Mouse (Mus musculus): Measurements from ENCODE around the gene Chst1. TPM values are rescaled to one million over a fixed set of nuclear protein-coding genes. Genes with fewer than 3 reads are reported as not detected.

Chst1 gene
- polyA plus RNA-seq, 1 experiment from 2014 or later: 5.2 TPM

GRCm38 (mm10) chr2:92581302-92581701 lies 18.2 kb upstream of the Chst1 start:
- H3K27ac ChIP-seq (ENCODE audit: low read length): no peak overlapping the region
- H3K36me3 ChIP-seq (ENCODE audit: insufficient read depth, low read length): no peaks in the 10 kb centered on the region
- H3K9me3 ChIP-seq (ENCODE audit: low read length): no peaks in the 10 kb centered on the region
- 78% methylated on average over 7 of the region's 7 CpGs for WGBS
- H3K4me1 ChIP-seq (ENCODE audit: insufficient read depth, low read depth, low read length): no peaks in the 10 kb centered on the region
- DNase-seq (ENCODE audit: low spot score) (no peak), ATAC-seq (no peak)
- H3K9ac ChIP-seq (replicated peaks; ENCODE audit: low read depth): no peak overlapping the region
- TF ChIP-seq CTCF (IDR thresholded peaks at IDR 0.05) (no peak), EP300 (IDR thresholded peaks at IDR 0.05) (no peak)
- no peak overlapping the region for H3K4me3 ChIP-seq (ENCODE audit: low read depth, low read length)
- no peaks in the 10 kb centered on the region for H3K27me3 ChIP-seq (replicated peaks; ENCODE audit: insufficient read depth, low read length)
- no peak overlapping the region for H3K4me2 ChIP-seq (replicated peaks; ENCODE audit: low read depth, low read length)

- no peak for ATAC-seq
- no peak for DNase-seq (ENCODE audit: low spot score)
- Histone ChIP-seq H3K4me1 (ENCODE audit: insufficient read depth, low read depth, low read length) (no peaks in the 10 kb centered on the region), H3K9me3 (ENCODE audit: low read length) (no peaks in the 10 kb centered on the region), H3K36me3 (ENCODE audit: insufficient read depth, low read length) (no peaks in the 10 kb centered on the region), H3K27me3 (replicated peaks; ENCODE audit: insufficient read depth, low read length) (no peaks in the 10 kb centered on the region), H3K9ac (replicated peaks; ENCODE audit: low read depth) (no peak overlapping the region), H3K4me2 (replicated peaks; ENCODE audit: low read depth, low read length) (no peak overlapping the region), H3K4me3 (ENCODE audit: low read depth, low read length) (no peak overlapping the region), H3K27ac (ENCODE audit: low read length) (no peak overlapping the region)
- WGBS: 62% methylated on average over 5 of the region's 5 CpGs
- no peak for TF ChIP-seq CTCF (IDR thresholded peaks at IDR 0.05)
- no peak for TF ChIP-seq EP300 (IDR thresholded peaks at IDR 0.05)
Measured at GRCm38 (mm10) chr2:92582596-92582995, 16.9 kb upstream of the Chst1 start.

- Histone ChIP-seq H3K4me3 (ENCODE audit: low read depth, low read length) (no peak overlapping the region), H3K27ac (ENCODE audit: low read length) (no peak overlapping the region), H3K27me3 (replicated peaks; ENCODE audit: insufficient read depth, low read length) (no peaks in the 10 kb centered on the region), H3K4me1 (ENCODE audit: insufficient read depth, low read depth, low read length) (no peaks in the 10 kb centered on the region), H3K9me3 (ENCODE audit: low read length) (no peaks in the 10 kb centered on the region), H3K36me3 (ENCODE audit: insufficient read depth, low read length) (no peaks in the 10 kb centered on the region), H3K4me2 (replicated peaks; ENCODE audit: low read depth, low read length) (no peak overlapping the region), H3K9ac (replicated peaks; ENCODE audit: low read depth) (no peak overlapping the region)
- no peak for DNase-seq (ENCODE audit: low spot score)
- TF ChIP-seq EP300 (IDR thresholded peaks at IDR 0.05): no peak
- no peak for TF ChIP-seq CTCF (IDR thresholded peaks at IDR 0.05)
- no peak for ATAC-seq
- 91% methylated on average over 2 of the region's 2 CpGs for WGBS
Measured at GRCm38 (mm10) chr2:92587806-92588205, 11.7 kb upstream of the Chst1 start.

- no peaks in the 10 kb centered on the region for H3K4me1 ChIP-seq (ENCODE audit: insufficient read depth, low read depth, low read length)
- H3K9ac ChIP-seq (replicated peaks; ENCODE audit: low read depth): no peak overlapping the region
- H3K36me3 ChIP-seq (ENCODE audit: insufficient read depth, low read length): no peaks in the 10 kb centered on the region
- H3K27me3 ChIP-seq (replicated peaks; ENCODE audit: insufficient read depth, low read length): 0 out of 2 replicates have a peak, but pooled peaks cover under 1% of the 10 kb centered on the region
- peak; percentile 22; the same call in 1 of the 2 replicates for TF ChIP-seq CTCF (IDR thresholded peaks at IDR 0.05)
- TF ChIP-seq EP300 (IDR thresholded peaks at IDR 0.05): no peak
- no peak overlapping the region for H3K4me3 ChIP-seq (ENCODE audit: low read depth, low read length)
- WGBS: 59% methylated on average over 11 of the region's 11 CpGs
- no peak for ATAC-seq
- H3K27ac ChIP-seq (ENCODE audit: low read length): no peak overlapping the region
- no peak for DNase-seq (ENCODE audit: low spot score)
- H3K4me2 ChIP-seq (replicated peaks; ENCODE audit: low read depth, low read length): no peak overlapping the region
- no peaks in the 10 kb centered on the region for H3K9me3 ChIP-seq (ENCODE audit: low read length)
Measured at GRCm38 (mm10) chr2:92594929-92595730, 4.4 kb upstream of the Chst1 start.

- Histone ChIP-seq H3K27ac (ENCODE audit: low read length) (no peak overlapping the region), H3K9me3 (ENCODE audit: low read length) (no peaks in the 10 kb centered on the region), H3K4me2 (replicated peaks; ENCODE audit: low read depth, low read length) (no peak overlapping the region), H3K36me3 (ENCODE audit: insufficient read depth, low read length) (no peaks in the 10 kb centered on the region), H3K4me3 (ENCODE audit: low read depth, low read length) (no peak overlapping the region), H3K9ac (replicated peaks; ENCODE audit: low read depth) (no peak overlapping the region), H3K27me3 (replicated peaks; ENCODE audit: insufficient read depth, low read length) (peaks cover 13% of the 10 kb centered on the region; the same call in 1 of the 2 replicates), H3K4me1 (ENCODE audit: insufficient read depth, low read depth, low read length) (no peaks in the 10 kb centered on the region)
- DNase-seq (ENCODE audit: low spot score) (no peak), ATAC-seq (no peak)
- TF ChIP-seq EP300 (IDR thresholded peaks at IDR 0.05): no peak
- TF ChIP-seq CTCF (IDR thresholded peaks at IDR 0.05): peak; percentile 54
- 16% methylated on average over 7 of the region's 7 CpGs for WGBS
Measured at GRCm38 (mm10) chr2:92597291-92597690, 2.2 kb upstream of the Chst1 start.

- Histone ChIP-seq H3K4me3 (ENCODE audit: low read depth, low read length) (peak overlapping the region; percentile 54; the same call in 1 of the 2 replicates), H3K36me3 (ENCODE audit: insufficient read depth, low read length) (no peaks in the 10 kb centered on the region), H3K9ac (replicated peaks; ENCODE audit: low read depth) (no peak overlapping the region), H3K27ac (ENCODE audit: low read length) (no peak overlapping the region), H3K4me1 (ENCODE audit: insufficient read depth, low read depth, low read length) (no peaks in the 10 kb centered on the region), H3K4me2 (replicated peaks; ENCODE audit: low read depth, low read length) (peak overlapping the region; percentile 87), H3K9me3 (ENCODE audit: low read length) (no peaks in the 10 kb centered on the region), H3K27me3 (replicated peaks; ENCODE audit: insufficient read depth, low read length) (peaks cover 13% of the 10 kb centered on the region; the same call in 1 of the 2 replicates)
- no peak for DNase-seq (ENCODE audit: low spot score)
- WGBS: 32% methylated on average over 8 of the region's 11 CpGs
- TF ChIP-seq EP300 (IDR thresholded peaks at IDR 0.05) (no peak), CTCF (IDR thresholded peaks at IDR 0.05) (no peak)
- ATAC-seq: no peak; the same call in 1 of the 2 replicates
Measured at GRCm38 (mm10) chr2:92598941-92599486, 493 bp upstream of the Chst1 start.

All from lung, postnatal 0 days (tissue).